Mouse (Mus musculus) heart, adult 9 months (tissue): ENCODE data around the gene Icam2.
"Not testable (repeated sequence)": the region's sequence is repeated elsewhere in the genome, so short reads cannot be mapped to it uniquely, and the experiment has no call there.

Source experiments
- DNase-seq, 2 experiments: peaks; one replicate each; pipeline ENCODE4 v3.0.0; 2022; ENCODE audit warnings: low spot score in 2 of 2

The Icam2 gene

GRCm38 (mm10) chr11:106349772-106350171, 38.1 kb downstream of the Icam2 start:
- no peak for DNase-seq

DNA sequence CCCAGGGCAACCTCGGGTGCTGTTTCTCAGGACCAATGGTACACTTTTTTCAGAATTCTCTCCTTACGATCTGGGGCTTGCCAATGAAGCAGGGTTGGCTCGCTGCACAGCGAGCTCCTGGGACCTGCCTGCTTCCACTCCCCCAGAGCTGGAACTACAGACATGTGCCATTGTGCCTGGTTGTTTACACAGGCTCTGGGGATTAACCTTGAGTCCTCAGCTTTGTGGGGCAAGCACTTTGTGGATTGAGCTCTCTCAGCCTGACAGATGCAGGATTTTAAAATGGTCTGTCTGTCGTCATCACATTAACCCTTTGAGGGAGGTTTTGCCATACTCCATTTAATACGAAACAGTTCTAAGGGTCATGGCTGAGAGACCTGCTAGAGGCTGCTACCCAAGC, 43.0 kb downstream of the Icam2 start:
- no peak for DNase-seq

DNA sequence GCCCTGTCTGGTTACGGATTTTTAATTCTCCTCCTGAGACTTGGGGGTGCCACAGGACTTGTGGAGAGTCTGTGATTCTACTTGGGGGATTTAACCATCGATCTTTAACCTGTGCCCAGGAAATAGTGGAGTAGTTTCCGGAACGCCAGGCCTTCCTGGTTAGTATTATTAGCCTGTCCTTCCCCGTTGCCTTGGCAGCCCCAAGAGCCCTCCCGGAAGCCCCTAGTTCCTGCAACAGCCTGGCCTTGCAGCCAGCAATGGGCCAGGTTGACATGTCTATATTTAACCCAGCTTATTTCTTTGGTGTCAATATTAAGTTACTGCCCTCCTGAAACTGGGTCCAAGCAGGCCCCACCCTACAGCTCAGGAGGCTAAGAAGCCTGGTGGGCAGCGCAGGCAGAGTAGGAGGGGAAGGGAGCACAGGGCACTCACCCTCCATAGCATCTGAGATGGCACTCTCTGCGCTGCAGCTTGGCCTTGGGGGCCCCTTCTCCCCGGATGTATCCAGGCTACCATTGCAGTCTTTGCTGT, 46.8 kb downstream of the Icam2 start:
- no peak for DNase-seq

DNA sequence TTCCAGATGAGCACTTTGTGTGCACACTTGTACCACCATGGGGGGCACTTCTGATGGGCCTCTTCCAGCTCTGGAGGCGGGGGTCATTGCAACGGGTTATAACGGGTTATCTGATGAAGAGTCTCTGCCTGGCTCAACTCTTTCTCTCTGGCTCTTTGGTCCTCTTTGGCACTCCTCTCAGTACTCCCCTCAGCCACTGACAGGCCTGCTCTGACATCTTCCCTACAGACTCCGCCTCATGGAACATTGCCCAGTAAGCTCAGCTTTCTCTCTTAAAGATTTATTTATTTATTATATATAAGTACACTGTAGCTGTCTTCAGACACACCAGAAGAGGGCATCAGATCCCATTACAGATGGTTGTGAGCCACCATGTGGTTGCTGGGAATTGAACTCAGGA, 48.6 kb downstream of the Icam2 start:
- not testable (repeated sequence) for DNase-seq

DNA sequence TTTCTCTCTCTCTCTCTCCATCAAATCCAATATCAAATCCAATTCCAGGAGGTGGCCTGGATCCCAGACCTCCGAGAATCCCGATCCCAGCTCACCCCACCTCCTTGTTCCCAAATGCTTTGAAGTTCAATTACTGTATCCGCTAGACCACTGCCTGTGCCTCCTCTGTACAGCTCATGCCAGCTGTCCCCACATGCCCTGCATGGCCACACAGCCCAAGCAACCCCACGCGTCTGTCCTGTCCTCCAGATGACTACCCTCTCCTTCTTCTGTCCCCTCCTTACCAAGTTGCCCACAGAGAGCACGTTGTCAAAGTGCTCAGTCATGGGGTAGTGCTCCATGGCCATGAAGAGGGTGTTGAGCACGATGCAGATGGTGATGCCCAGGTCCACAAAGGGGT, 49.0 kb downstream of the Icam2 start:
- no peak for DNase-seq

DNA sequence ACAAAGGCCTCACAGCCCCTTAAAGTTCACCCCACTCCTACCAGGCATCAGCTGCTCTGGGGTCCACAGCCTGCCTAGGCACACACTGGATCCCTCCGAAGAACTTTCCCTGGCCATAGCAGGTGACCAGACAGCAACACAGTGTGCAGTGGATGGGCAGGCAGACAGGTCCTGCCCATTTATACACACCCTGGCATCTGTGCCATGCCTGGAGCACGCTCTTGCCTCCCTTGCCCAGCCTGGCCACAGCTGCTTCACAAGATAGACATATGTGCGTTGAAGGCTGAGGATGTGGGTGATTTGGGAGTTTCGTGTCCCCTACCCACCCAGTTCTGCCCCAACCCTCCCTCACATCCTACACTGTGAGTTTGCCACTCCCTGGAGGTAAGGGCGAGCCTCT, 49.8 kb downstream of the Icam2 start:
- no peak for DNase-seq

GRCm38 (mm10) chr11:106334066-106334465, 53.8 kb downstream of the Icam2 start:
- no peak for DNase-seq

DNA sequence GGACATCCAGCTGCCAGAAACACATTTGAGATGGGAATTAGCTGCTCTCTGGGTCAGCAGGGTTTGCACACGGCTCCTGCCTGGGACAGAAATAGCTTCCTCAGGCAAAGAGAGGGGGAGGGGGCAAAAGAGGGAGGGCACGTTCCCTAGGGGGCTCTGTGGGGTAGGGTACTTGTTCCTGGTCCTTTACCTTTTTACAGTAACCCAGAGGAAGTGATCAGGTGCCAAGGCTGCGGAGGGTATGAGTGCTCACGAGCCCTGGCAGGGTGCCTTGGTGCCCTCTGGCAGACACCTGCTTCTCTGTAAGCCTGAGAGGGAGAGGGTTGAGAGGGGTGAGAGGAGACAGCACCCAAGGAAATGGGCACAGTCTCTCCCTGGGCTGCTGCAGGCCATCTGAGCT, 55.4 kb downstream of the Icam2 start:
- DNase-seq: peak in 1 of 2 experiments; percentile 27

- DNase-seq: peak in 1 of 2 experiments; percentile 20
These were observed 58.2 kb downstream of the Icam2 start for GRCm38 (mm10) chr11:106329682-106330081.

DNA sequence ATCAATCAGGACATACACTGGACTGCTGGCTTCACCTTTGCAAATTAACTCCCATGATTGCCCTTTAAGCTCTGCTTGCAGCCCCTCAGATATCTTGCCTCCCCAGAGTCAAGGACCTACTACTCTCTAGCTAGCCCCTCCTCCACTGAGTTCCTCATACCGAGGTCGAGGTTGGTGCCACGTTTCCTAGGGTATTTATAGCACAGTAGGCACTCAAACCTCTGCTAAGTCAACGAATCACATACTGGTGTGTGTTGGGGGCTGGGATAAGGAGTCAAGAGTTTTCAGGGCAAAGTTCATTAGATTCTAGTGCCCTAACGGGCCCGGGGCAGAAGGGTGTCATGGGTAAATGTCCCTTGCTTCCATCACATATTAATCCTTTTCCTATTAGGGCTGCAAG, 58.7 kb downstream of the Icam2 start:
- DNase-seq: peak; percentile 42 to 44

DNA sequence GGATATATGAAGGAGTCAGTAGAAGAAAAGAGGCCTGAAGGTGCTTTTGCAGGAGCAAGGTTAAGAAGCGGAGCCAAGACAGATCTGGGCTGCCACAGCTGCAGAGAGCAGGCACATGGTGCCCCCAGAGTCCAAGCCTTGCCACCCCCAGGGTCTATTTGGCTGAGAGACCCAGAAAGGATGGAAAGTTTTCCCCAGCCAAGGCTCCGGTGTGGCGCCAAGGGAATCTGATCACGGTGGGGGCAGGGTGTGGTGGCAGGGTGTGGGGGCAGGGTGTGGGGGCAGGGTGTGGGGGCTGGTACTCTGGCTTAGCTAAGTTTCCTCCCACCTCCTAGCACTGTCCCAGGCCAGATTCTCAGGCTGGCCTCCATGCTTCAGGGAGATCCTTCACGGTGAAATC, 59.4 kb downstream of the Icam2 start:
- no peak for DNase-seq
